Mouse (Mus musculus) testis, adult 2 months (tissue): ENCODE measurements at regions not wholly inside any gene's neighbourhood (a gene's known extent, or its start where the extent isn't known, plus 50 kb on each side); places are given as distances from the start of the nearest gene placed in this dataset.

Source experiments
- CTCF ChIP-seq: fragments of 200-500 bp; IDR thresholded peaks from 2 replicates; pipeline ENCODE4 v1.5.1; 2012; ENCODE audit warnings: low read depth, mild to moderate bottlenecking, inconsistent platforms, low read length, moderate library complexity; ENCODE audit not compliant: control insufficient read depth, insufficient read depth, insufficient replicate concordance
- POLR2A ChIP-seq: fragments of 200-500 bp; IDR thresholded peaks from 2 replicates; pipeline ENCODE4 v1.6.1; 2012; ENCODE audit warnings: low read depth, mild to moderate bottlenecking, inconsistent platforms, low read length, moderate library complexity; ENCODE audit not compliant: control insufficient read depth

DNA sequence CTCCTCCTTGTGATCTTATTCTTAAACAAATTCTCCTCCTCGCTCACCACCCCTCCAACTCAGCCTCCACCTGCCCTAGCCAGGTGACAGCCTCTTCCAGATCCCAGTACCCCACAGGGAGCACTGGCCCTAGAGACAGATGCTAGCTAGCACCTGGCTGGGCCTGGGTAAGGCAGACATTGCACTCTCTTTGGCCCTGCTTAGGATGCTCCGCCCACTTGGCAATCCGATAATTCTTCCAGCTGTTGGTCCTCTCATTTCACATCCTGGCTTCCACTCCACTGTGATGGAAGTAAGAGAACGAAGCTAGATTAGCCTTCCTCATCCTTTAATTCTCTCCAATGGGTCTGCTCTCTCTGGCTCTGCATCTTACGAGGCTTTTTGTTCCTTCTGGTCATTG, 483.4 kb downstream of the Zfp536 start:
- no peak for TF ChIP-seq POLR2A
- no peak for TF ChIP-seq CTCF
